12 mouse cellular contexts compared by ENCODE assay signal in the genomic region with DNA sequence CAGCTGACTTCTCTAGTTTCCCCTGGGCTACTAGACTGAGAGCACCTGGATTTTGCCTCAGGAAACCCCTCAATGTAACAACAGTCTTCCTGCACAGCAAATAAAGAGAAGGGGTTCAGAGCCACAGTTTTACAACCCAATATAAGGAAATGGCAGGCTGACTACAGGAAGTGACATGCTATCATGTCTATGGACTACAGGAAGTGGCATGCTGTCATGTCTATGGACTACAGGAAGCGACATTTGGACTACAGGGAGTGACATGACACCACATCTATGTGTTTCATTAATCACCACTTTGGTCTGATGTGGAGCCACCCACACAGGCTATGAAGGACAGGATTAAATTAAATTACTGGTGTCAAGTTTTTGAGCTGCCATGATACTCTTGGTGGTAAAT.
"Had no signal": no experiment of that assay in that cellular context is flagged by ENCODE, and none has a peak within 500 bp of the region (broad histone marks: within the 10 kb centered on the region; RNA-seq: fewer than 3 reads in every experiment).

No protein-coding gene starts in this region.

- ATAC-seq: midbrain, embryonic 13.5 days; midbrain, embryonic 15.5 days had no signal

- H3K4me3 ChIP-seq: midbrain, embryonic 13.5 days; midbrain, embryonic 15.5 days; neural tube, embryonic 12.5 days had no signal

- H3K9me3 ChIP-seq: midbrain, embryonic 13.5 days; midbrain, embryonic 15.5 days; neural tube, embryonic 12.5 days had no signal

- H3K36me3 ChIP-seq: midbrain, embryonic 13.5 days; midbrain, embryonic 15.5 days; neural tube, embryonic 12.5 days had no signal

- DNase-seq: lung, adult 18-20 months; lung, embryonic 14.5 days; lung, postnatal 10 days; lung, postnatal 4 days; right cerebral cortex, postnatal 14 days; spleen, adult 18-20 months; thymus, adult 18-20 months; thymus, postnatal 14 days; thymus, postnatal 36 days had no signal
